Mouse (Mus musculus) neural tube, embryonic 11.5 days (tissue): ENCODE data around the gene Zfp970. TPM values are rescaled to one million over a fixed set of nuclear protein-coding genes. Genes with fewer than 3 reads are reported as not detected.

Source experiments
- polyA plus RNA-seq: library from polyadenylated mRNA; unstranded; fragments of >200 nt; fragmentation: Nextera tagmentation; extraction: Ambion mirVana; gene quantifications from 2 replicates; pipeline ENCODE4 v1.2.1, GENCODE M21; 2014

The Zfp970 gene
- polyA plus RNA-seq, 1 experiment from 2014 or later = 10.0 TPM

Other genes starting within 250 kb of the Zfp970 start
- gene Gm14409, start 197.7 kb upstream of the Zfp970 start, polyA plus RNA-seq = not detected in 2 replicates
- 0.24 and 0.26 TPM in 2 replicates for gene Gm14412, start 140.4 kb upstream of the Zfp970 start, polyA plus RNA-seq
- 3.9 and 4.7 TPM in 2 replicates for gene Gm14418, start 66.4 kb upstream of the Zfp970 start, polyA plus RNA-seq
- gene Gm14403, start 33.5 kb downstream of the Zfp970 start, polyA plus RNA-seq = 3.5 and 4.2 TPM in 2 replicates
- not detected in 2 replicates for gene Gm14406, start 113.5 kb downstream of the Zfp970 start, polyA plus RNA-seq